Mouse (Mus musculus) spleen, adult 12 weeks (tissue): ENCODE results near the gene Kiss1.
"Not testable (repeated sequence)": the region's sequence is repeated elsewhere in the genome, so short reads cannot be mapped to it uniquely, and the experiment has no call there.

Experiments
- DNase-seq: peaks from one replicate; pipeline ENCODE4 v3.0.0; 2022; ENCODE audit warnings: low spot score

Kiss1 gene

DNA sequence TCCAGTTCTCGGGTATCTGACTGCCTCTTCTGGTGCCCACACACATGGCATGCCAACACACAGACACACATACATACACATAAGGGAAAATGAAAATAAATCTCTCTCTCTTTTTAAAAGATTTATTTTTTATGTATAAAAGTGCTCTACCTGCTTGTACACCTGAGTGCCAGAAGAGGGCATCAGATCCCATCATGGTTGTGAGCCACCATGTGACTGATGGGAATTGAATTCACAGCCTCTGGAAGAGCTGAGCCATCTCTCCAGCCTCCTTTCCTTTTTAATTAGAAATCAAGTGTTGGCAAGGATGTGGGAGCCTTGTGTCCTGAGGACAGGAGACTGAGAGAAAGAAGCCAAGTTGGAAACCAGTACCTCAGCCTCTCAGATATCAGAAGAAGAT is 4.5 kb upstream of the Kiss1 start:
- DNase-seq, result no peak

DNA sequence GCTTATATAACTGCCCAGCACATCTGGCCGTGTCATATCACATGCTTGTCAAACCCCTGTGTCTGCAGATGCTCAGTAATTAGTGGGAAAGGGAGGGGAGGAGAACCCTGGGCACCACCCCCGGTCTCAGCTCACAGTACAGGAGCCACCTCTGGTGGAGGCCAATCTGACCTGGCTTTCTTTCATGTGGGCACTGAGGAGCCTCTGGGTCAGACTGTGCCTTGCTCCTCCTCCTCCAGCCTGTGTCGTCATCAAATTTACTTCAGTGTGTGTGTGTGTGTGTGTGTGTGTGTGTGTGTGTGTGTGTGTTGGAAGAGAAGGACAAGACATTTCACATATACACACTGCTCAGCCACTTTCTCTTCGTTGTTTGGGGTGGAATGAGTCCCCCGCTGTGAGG is 1.7 kb downstream of the Kiss1 start:
- DNase-seq, result no peak

DNA sequence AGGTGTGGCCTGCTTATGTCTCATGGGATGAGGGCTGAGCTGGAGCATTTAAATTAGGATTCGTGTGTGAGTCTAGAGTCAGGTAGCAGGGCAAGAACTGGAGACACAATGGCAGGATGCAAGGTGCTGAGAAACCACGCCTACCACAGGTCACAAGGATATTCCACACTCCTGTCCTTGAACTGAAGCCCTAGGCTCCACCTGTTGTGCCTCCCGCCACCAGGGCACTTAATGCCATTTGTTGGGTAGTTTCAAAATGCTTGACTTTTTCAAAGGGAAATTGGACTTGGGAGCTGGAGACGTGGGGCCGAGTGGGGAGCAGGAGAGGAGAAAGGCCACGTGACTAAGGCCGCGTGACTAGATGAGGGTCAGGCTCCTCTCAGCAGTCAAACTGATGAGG is 4.3 kb downstream of the Kiss1 start:
- DNase-seq, result no peak

DNA sequence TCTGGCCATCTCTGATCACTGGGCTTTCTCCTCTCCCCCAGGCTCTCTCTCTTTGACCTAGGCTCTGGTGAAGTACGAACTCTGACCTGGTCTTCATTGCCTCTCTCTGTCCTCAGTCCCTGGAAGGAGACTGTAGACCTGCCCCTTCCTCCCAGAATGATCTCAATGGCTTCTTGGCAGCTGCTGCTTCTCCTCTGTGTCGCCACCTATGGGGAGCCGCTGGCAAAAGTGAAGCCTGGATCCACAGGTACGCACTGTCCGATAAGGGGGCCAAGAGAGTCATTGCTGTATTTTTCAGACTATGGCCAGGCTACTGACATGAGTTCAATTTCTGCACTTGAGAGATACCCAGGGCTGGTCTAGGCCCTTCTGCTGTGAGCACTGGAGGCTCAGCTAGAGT is 5.4 kb downstream of the Kiss1 start:
- DNase-seq, result no peak

DNA sequence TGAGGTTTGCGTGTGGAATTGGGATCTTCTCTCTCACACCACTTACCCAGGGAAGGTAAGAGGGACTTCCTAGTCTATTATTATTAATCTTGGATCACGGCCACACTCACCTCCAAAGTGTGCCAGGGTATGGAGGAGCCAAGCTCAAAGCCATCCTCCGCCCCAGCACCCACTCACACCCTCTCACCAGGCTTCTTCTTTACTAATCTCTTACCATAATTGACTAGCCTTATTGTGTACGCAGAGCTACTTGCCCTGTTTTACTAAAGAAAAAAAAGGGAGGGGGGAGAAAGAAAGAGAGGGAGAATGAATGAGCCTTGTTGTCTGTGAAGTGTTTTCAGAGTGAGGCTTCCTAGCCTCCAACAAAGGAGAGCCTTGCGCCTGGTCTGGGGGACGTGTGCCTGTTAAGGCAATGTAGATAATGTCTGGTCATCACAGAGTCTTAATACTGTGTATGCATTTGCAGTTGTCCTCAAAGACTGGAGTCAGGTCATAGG is 6.7 kb downstream of the Kiss1 start:
- DNase-seq, result no peak

DNA sequence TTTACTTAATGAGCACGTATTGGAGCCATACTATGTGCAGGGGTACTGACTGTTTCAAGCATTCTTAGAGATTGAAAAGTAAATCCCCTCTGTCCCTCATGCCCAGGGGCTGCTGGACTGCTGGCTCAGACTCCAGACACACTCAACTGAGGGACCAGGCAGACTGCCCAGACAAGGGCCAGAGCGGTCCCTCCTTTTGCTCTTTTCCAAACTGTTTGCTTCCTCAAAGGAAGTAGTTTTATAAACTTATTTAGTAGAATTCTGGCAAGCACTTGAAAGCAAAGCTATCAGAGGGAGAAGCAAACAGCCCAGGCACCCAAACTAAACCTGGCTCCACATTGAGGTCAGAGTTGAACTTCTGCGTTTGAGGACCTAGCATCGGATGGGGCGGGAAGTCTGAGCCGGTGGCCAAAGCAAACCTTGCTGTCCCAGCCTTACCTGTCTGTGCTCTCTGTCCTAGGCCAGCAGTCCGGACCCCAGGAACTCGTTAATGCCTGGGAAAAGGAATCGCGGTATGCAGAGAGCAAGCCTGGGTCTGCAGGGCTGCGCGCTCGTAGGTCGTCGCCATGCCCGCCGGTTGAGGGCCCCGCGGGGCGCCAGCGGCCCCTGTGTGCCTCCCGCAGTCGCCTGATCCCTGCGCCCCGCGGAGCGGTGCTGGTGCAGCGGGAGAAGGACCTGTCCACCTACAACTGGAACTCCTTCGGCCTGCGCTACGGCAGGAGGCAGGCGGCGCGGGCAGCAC is 7.4 kb downstream of the Kiss1 start:
- no peak for DNase-seq

DNA sequence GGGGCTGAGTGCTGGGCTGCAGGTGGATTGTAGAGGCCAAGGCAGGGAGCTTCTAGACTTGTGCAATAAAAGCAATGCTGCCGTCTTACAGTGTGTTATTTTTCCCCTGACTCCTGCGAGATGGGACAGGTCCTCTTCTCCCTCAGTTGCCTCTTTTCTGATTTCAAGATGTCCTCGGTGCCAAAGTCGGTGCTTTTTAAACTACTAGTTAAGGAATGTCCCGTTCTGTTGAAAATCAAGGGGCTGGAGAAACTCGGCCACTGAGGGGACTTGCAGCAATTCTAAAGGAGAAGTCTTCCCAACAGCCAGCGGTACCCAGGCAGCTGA is 7.9 kb downstream of the Kiss1 start:
- DNase-seq, result no peak

DNA sequence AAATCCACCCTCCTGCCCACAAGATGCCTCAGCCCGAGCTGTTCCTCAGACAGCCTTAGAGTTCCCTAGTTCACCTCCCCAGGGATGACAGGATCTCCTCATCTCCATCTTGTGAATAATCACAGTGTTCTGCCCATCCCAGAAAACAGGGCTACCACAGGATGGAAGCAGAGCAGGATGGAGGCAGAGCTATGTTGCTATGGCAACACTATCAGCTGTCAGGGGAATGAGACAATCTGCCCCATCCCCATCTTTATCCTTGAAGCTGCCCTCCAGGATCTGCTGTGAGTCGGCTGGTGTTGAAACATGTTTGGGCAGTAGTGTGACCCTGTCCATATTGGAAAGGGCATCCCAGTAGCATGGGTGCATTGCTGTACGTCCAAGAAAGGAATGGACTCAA is 9.5 kb downstream of the Kiss1 start:
- DNase-seq, result no peak

DNA sequence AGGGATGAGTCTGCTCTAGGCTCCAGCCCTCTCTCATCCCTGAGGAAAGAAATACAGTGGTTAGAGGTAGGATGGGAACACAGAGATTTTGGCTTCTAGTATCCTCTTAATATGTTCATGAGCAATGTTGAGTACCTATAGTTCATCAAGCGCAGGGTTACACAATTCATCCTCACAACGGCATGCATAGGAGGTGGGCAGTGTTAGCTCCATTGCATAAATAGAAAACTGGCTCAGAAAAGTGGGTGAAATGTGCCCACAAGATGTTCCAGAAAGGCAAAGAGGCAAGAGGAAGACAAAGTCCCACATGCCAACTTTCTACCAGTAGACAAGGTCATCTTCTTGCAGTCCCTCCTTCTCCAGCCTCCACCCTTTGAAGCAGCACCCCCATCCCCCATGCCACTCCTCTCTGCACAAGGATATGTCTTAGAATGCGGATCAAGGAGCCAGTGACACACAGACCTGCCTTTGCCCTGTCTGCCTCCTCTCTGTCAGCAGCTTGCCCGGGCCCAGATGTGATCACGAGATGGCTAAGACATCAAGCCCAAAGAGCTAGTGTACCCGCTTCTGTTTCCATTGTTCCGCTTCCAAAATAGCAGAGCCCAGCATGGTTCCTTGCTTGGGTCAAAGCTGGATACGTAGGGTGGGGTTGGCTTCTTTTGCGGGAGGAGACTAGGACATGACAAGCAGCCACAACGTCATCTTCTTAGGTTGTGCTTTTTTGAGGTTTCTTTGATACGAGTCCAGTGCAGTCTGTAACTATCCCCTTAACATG is 11.2 kb downstream of the Kiss1 start:
- DNase-seq, result no peak

DNA sequence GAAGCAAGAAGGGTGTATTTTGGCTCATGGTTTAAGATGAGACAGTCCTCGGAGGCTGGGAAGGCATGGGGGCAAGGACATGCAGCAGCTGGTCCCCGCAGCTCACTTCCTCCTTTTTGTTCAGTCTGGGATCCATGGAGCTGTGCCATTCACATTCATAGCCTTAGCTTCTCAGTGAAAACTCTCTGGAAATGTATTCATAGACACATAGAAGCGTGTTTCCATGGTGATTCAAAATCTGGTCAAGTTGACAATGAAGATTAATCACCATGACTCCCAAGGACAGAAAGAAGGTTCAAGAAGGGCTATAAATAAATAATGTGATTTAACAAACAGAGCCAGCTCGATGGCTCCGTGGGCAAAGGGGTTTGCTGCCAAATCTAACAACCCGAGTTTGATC is 12.3 kb downstream of the Kiss1 start:
- no peak for DNase-seq

DNA sequence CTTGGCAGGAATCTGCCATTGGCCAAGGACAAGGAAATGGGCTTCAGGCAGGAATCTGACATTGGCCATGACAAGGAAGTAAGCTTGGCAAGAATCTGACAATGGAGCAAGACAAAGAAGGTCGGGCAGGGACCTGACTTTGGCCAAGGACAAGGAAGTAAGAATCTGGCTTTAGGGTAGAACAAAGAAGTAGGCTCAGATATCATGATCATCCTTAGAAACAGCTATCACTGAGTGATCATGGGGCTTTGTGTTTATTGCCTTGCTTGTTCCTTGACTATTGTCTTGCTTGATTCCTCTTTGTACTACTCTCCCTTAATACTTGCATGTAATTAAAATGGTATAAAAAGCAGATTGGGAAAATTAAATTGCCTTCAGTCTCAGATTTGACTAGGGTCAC is 18.7 kb downstream of the Kiss1 start:
- DNase-seq, result not testable (repeated sequence)

DNA sequence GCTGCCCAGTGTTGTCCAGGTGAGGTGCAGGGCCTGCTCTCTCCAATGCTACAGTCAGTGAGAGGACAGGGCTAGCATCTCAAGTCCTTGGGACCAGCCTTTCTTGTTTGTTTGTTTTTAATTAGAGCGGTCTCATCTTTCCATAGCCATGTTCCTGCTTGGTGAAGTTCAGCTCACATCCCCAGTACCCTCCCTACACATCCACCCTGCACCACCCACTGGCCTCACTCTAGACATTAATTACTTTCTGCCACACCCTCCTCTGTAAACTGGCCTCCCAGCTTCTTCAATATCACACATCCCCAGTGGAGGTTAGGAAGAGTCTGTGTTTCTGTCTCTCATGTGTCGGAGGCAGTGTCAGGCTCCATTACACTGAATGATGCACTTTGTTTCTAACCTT is 22.7 kb downstream of the Kiss1 start:
- no peak for DNase-seq

DNA sequence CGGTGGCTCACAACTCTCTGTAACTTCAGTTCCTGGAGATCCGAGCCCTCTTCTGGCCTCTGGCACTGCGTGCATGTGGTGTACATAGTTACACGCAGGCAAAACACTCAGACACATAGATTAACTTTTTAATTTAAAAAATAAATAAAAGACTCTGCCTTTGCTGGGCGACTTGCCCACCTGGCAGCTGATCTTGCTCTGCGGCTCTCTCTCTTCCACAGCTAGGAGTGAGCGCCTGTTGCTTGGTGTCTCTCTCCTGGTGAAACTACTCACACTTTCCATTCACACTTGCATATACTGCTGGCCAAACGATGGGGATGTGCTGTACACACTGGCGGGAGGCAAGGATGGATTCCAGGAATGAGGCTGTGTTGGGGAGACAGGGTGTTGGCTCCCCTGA is 24.9 kb downstream of the Kiss1 start:
- DNase-seq, result no peak

DNA sequence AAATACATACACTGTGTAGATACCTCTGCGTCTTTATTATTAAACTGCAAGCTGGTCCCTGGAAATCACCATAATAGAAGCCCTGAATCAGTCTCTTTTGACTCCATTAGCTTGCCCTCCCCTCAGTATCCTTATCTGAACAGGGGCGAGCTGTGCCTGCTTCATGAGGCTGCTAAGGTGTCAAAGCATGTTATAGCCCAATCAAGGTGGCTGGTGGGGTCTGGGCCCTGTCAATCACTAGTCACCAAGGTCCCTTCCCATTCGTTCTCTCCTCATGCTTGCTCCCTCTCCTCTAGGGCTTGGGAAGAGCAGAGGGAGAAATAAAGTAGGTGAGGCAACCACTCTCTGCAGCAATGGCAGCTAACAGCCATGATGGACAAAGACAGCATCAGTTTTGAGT is 25.6 kb downstream of the Kiss1 start:
- no peak for DNase-seq

DNA sequence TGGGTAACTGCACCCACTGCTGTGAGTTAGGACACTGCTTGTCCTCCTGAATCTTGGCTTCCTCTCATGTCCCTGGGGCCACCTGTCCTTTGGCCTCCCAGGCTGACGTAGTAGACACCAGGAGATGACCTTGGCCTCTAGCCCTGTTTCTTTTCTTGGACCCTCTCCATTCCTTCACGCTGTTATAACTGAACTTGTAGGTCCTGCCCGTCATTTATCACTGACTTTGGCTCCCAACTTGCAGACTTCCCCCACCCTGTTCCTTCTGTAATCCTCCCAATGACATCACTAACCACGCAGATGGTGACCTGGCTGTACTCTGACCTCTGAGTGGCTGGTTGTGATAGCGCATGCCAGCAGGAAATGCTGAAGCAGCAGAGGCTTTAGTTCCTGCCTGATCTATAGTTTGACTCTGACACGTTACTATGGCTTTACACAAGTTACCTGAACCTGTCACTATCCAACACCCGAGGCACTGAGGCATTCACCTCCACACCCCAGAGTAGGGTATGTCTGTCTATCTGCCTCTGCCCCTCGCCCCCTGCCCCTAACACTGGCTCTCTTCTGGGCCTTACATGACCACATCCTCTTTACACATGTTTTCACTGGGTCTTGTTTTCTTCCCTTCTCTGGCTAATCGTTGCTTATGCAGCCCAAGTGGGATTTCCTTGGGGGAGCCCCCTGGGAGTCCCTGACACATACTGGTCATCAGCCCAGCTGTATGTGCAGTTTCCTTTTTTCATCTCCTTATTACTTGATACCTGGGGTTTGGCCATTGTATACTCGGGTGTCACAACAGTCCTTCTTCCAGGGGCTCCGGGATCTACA is 26.2 kb downstream of the Kiss1 start:
- no peak for DNase-seq

DNA sequence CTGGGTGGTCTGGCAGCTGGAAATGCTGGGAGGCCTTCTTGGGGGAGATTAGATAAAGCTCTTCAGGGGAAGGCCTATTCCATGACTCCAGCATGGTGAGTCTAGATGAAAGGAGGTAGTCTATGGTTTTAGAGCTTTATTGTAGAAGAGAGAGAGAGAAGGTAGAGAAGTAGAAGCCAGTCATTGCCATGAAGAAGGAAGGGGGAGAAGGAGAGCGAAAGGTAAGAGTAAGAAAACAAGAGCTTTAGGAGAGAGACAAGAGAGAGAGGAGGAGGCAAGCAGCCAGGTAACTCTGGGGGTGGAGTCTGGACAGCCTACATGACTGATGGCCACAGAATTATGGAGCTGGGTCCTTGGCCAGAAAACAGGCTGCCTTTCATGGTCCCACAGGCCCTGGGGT is 28.5 kb downstream of the Kiss1 start, which contains the start of gene Ren1:
Gene Ren1, plus strand, starts transcription at position 301 of the 400 bp plus-strand sequence.
- no peak for DNase-seq

DNA sequence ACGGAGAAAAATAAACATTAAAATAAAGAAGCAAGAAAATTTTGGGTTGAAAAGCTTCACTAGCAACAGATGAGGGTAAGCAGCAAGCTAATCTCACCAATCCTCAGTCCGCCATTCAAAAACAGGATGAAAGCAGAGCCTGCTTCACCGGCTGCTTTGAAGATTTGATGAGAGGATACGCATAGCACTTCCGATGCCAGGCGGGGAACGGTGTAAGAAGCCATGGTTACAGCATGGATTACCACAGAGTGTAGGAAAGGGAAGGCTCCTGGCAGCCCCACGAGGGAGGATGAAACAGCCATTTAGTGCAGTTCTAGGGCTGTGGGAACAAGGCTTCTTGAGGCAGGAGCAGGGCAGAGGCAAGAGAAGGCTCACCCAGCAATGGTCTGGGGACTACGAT is 30.1 kb downstream of the Kiss1 start:
- no peak for DNase-seq

DNA sequence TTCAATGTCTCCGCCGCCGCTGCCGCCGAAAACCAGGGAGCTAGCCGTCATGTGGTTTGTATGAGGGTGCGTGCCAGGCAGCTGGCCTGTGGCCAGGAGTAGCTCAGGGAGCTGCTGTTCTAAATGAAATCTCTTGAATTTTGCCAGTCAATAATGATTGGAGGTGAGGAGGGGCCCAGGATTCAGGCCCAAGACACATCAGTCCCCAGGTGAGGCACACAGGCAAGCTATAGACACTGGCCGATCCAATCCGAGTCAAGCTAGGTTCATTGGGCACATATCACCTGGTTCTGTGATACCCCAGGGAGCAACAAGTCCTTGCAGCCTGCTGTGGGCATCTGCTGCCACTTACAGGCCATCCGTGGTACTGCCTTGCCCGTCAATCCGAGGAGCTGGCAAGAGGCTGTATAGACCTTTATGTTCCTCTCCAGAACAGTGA is 31.7 kb downstream of the Kiss1 start:
- no peak for DNase-seq

DNA sequence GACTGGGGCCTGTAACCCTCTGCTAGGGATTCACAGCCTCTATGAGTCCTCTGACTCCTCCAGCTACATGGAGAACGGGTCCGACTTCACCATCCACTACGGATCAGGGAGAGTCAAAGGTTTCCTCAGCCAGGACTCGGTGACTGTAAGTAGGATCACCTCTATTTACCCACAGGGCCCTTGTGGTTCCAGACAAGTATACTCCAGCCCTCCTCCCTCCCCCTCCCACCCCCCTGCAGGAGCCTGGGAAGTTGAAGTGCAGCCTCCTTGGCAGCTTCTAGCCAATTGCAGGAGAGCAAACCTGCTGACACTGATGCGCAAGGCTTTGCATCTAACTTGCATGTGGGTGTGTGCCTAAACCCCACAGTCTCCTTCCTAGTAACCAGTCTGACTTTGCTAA is 33.8 kb downstream of the Kiss1 start:
- DNase-seq, result no peak

DNA sequence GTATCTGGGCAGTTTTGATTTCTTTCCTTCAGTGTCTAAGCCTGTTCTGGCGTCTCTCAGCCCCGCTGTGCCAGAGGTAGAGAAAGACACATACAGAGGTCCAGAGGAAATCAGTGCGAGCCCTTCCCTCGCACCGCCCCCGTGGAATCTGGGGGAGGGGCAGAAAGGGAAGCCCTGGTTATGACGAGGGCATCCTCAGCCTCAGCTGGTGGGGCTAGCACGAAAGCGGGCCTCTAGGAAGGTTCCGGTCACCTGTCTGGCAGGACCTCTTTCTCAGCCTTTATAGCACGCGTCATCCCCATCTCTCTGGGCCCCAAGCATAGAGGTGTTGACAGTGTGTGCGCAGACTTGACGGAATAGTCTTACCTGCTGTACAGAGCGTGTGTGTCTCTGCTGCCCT is 34.2 kb downstream of the Kiss1 start:
- no peak for DNase-seq

DNA sequence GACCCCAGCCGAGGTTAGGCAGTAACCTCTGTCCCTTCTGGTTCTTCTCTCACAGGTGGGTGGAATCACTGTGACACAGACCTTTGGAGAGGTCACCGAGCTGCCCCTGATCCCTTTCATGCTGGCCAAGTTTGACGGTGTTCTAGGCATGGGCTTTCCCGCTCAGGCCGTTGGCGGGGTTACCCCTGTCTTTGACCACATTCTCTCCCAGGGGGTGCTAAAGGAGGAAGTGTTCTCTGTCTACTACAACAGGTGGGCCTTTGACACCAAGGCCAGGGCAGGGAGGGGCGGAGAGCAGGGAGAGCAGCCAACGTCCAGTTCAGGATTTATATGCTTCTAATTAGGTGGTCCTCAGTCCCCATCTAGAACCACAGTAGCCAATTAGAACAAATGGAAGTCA is 34.7 kb downstream of the Kiss1 start:
- DNase-seq, result no peak

DNA sequence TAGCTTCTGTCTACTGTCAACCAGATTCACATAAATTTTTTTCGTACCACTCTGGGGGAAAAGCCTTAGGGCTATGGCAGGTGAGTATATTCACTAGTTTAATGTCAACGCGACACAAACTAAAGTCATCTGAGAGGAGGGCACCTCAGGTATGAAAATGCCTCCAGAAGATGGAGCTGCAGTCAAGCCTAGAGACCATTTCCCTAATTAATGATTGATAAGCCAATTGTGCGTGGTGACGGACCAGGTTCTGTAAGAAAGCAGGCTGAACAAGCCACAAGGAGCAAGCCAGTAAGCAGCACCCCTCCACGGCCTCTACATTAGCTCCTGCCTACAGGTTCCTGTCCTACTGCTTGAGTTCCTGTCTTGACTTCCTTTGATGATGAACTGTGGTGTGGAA is 39.3 kb downstream of the Kiss1 start:
- DNase-seq, result no peak

DNA sequence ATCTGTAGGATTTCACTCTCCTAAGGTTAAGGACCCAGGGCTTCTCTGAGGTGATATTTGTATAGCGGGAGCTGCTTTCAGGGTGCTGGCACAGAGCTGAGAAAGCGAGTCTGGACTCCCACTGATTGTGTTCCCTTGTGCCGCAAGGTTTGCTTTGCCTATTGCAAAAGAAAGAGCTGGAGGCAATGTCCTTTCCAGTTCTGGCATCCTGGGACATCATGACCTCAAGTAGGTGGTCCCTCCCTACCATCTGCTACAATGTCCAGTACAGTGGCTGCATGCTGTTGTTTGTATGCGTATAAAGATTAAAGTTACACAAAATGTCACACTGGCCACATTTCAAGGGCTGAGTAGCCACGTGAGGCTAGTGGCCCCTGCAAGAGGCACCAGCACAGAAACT is 40.4 kb downstream of the Kiss1 start:
- no peak for DNase-seq
